Mouse (Mus musculus): ENCODE data around the gene Dtnbp1. TPM values are rescaled to one million over a fixed set of nuclear protein-coding genes. Genes with fewer than 3 reads are reported as not detected.

Dtnbp1 gene
- polyA plus RNA-seq, 1 experiment, result 97.8 TPM

- TF ChIP-seq MYOG (IDR thresholded peaks at IDR 0.05; ENCODE audit: control insufficient read depth, extremely low read depth, insufficient read length), result no peak
- TF ChIP-seq CTCF (IDR thresholded peaks at IDR 0.05; ENCODE audit: control insufficient read depth, insufficient read depth, insufficient read length), result no peak
- peaks cover 76% of the 10 kb centered on the region for H3K36me3 ChIP-seq (ENCODE audit: control insufficient read depth, insufficient read depth)
- no peak overlapping the region for H3ac ChIP-seq (ENCODE audit: control insufficient read depth, insufficient read length, low read depth)
- H3K79me3 ChIP-seq (ENCODE audit: low read depth), result no peaks in the 10 kb centered on the region
- no peak overlapping the region for H3K4me3 ChIP-seq (ENCODE audit: insufficient read depth, poor library complexity, severe bottlenecking)
- no peaks in the 10 kb centered on the region for H3K27me3 ChIP-seq (ENCODE audit: control insufficient read depth, insufficient read depth, insufficient read length)
- H3K79me2 ChIP-seq (ENCODE audit: control insufficient read depth, insufficient read depth), result no peaks in the 10 kb centered on the region
These were observed 80.9 kb downstream of the Dtnbp1 start for GRCm38 (mm10) chr13:44921095-44921494.

- peaks cover 71% of the 10 kb centered on the region for H3K36me3 ChIP-seq (ENCODE audit: control insufficient read depth, insufficient read depth)
- H3ac ChIP-seq (ENCODE audit: control insufficient read depth, insufficient read length, low read depth), result no peak overlapping the region
- TF ChIP-seq CTCF (IDR thresholded peaks at IDR 0.05; ENCODE audit: control insufficient read depth, insufficient read depth, insufficient read length) (no peak), MAX (IDR thresholded peaks at IDR 0.05) (no peak), FOSL1 (IDR thresholded peaks at IDR 0.05; ENCODE audit: insufficient read depth, low read length, poor library complexity, severe bottlenecking) (no peak), MYOG (IDR thresholded peaks at IDR 0.05; ENCODE audit: control insufficient read depth, extremely low read depth, insufficient read length) (no peak), MYOD1 (IDR thresholded peaks at IDR 0.05; ENCODE audit: control insufficient read depth, insufficient read length, low read depth) (no peak), USF1 (IDR thresholded peaks at IDR 0.05; ENCODE audit: low read depth) (no peak), CEBPB (IDR thresholded peaks at IDR 0.05; ENCODE audit: low read depth) (no peak)
- no peaks in the 10 kb centered on the region for H3K79me2 ChIP-seq (ENCODE audit: control insufficient read depth, insufficient read depth)
- H3K4me3 ChIP-seq (ENCODE audit: insufficient read depth, poor library complexity, severe bottlenecking), result no peak overlapping the region
- no peaks in the 10 kb centered on the region for H3K79me3 ChIP-seq (ENCODE audit: low read depth)
- H3K27me3 ChIP-seq (ENCODE audit: control insufficient read depth, insufficient read depth, insufficient read length), result no peaks in the 10 kb centered on the region
These were observed 83.7 kb downstream of the Dtnbp1 start for GRCm38 (mm10) chr13:44918269-44918668.

- peaks cover 65% of the 10 kb centered on the region for H3K36me3 ChIP-seq (ENCODE audit: control insufficient read depth, insufficient read depth)
- TF ChIP-seq FOSL1 (IDR thresholded peaks at IDR 0.05; ENCODE audit: insufficient read depth, low read length, poor library complexity, severe bottlenecking) (no peak), MYOD1 (IDR thresholded peaks at IDR 0.05; ENCODE audit: control insufficient read depth, insufficient read length, low read depth) (no peak), USF1 (IDR thresholded peaks at IDR 0.05; ENCODE audit: low read depth) (no peak), MAX (IDR thresholded peaks at IDR 0.05) (no peak), CEBPB (IDR thresholded peaks at IDR 0.05; ENCODE audit: low read depth) (no peak), CTCF (IDR thresholded peaks at IDR 0.05; ENCODE audit: control insufficient read depth, insufficient read depth, insufficient read length) (no peak)
These were observed 84.7 kb downstream of the Dtnbp1 start for GRCm38 (mm10) chr13:44917202-44917601.

GRCm38 (mm10) chr13:44915945-44916344, 86.0 kb downstream of the Dtnbp1 start:
- H3K79me3 ChIP-seq (ENCODE audit: low read depth), result no peaks in the 10 kb centered on the region
- no peaks in the 10 kb centered on the region for H3K27me3 ChIP-seq (ENCODE audit: control insufficient read depth, insufficient read depth, insufficient read length)
- H3K4me3 ChIP-seq (ENCODE audit: insufficient read depth, poor library complexity, severe bottlenecking), result no peak overlapping the region
- no peak overlapping the region for H3ac ChIP-seq (ENCODE audit: control insufficient read depth, insufficient read length, low read depth)
- no peaks in the 10 kb centered on the region for H3K79me2 ChIP-seq (ENCODE audit: control insufficient read depth, insufficient read depth)
- TF ChIP-seq MYOG (IDR thresholded peaks at IDR 0.05; ENCODE audit: control insufficient read depth, extremely low read depth, insufficient read length), result no peak
- no peak for TF ChIP-seq MYOD1 (IDR thresholded peaks at IDR 0.05; ENCODE audit: control insufficient read depth, insufficient read length, low read depth)
- no peak for TF ChIP-seq CTCF (IDR thresholded peaks at IDR 0.05; ENCODE audit: control insufficient read depth, insufficient read depth, insufficient read length)
- TF ChIP-seq MAX (IDR thresholded peaks at IDR 0.05), result no peak
- no peak for TF ChIP-seq CEBPB (IDR thresholded peaks at IDR 0.05; ENCODE audit: low read depth)
- TF ChIP-seq FOSL1 (IDR thresholded peaks at IDR 0.05; ENCODE audit: insufficient read depth, low read length, poor library complexity, severe bottlenecking), result no peak
- TF ChIP-seq USF1 (IDR thresholded peaks at IDR 0.05; ENCODE audit: low read depth), result no peak
- H3K36me3 ChIP-seq (ENCODE audit: control insufficient read depth, insufficient read depth), result peaks cover 52% of the 10 kb centered on the region

More at GRCm38 (mm10) chr13:44917202-44917601, 84.7 kb downstream of the Dtnbp1 start:
- no peaks in the 10 kb centered on the region for H3K79me3 ChIP-seq (ENCODE audit: low read depth)
- H3K4me3 ChIP-seq (ENCODE audit: insufficient read depth, poor library complexity, severe bottlenecking), result no peak overlapping the region
- H3K79me2 ChIP-seq (ENCODE audit: control insufficient read depth, insufficient read depth), result no peaks in the 10 kb centered on the region
- H3K27me3 ChIP-seq (ENCODE audit: control insufficient read depth, insufficient read depth, insufficient read length), result no peaks in the 10 kb centered on the region
- no peak overlapping the region for H3ac ChIP-seq (ENCODE audit: control insufficient read depth, insufficient read length, low read depth)

GRCm38 (mm10) chr13:44915382-44915781, 86.6 kb downstream of the Dtnbp1 start:
- no peak for TF ChIP-seq USF1 (IDR thresholded peaks at IDR 0.05; ENCODE audit: low read depth)
- no peak for TF ChIP-seq CEBPB (IDR thresholded peaks at IDR 0.05; ENCODE audit: low read depth)
- peaks cover 47% of the 10 kb centered on the region for H3K36me3 ChIP-seq (ENCODE audit: control insufficient read depth, insufficient read depth)
- no peaks in the 10 kb centered on the region for H3K27me3 ChIP-seq (ENCODE audit: control insufficient read depth, insufficient read depth, insufficient read length)
- no peaks in the 10 kb centered on the region for H3K79me2 ChIP-seq (ENCODE audit: control insufficient read depth, insufficient read depth)
- no peak overlapping the region for H3ac ChIP-seq (ENCODE audit: control insufficient read depth, insufficient read length, low read depth)
- H3K4me3 ChIP-seq (ENCODE audit: insufficient read depth, poor library complexity, severe bottlenecking), result no peak overlapping the region
- H3K79me3 ChIP-seq (ENCODE audit: low read depth), result no peaks in the 10 kb centered on the region

- no peak overlapping the region for H3K4me3 ChIP-seq (ENCODE audit: insufficient read depth, poor library complexity, severe bottlenecking)
- H3K27me3 ChIP-seq (ENCODE audit: control insufficient read depth, insufficient read depth, insufficient read length), result no peaks in the 10 kb centered on the region
- TF ChIP-seq CEBPB (IDR thresholded peaks at IDR 0.05; ENCODE audit: low read depth), result no peak
- TF ChIP-seq FOSL1 (IDR thresholded peaks at IDR 0.05; ENCODE audit: insufficient read depth, low read length, poor library complexity, severe bottlenecking), result no peak
- no peak for TF ChIP-seq CTCF (IDR thresholded peaks at IDR 0.05; ENCODE audit: control insufficient read depth, insufficient read depth, insufficient read length)
- no peak for TF ChIP-seq USF1 (IDR thresholded peaks at IDR 0.05; ENCODE audit: low read depth)
- TF ChIP-seq MAX (IDR thresholded peaks at IDR 0.05), result no peak
- TF ChIP-seq MYOD1 (IDR thresholded peaks at IDR 0.05; ENCODE audit: control insufficient read depth, insufficient read length, low read depth), result no peak
- TF ChIP-seq MYOG (IDR thresholded peaks at IDR 0.05; ENCODE audit: control insufficient read depth, extremely low read depth, insufficient read length), result no peak
- peaks cover 42% of the 10 kb centered on the region for H3K36me3 ChIP-seq (ENCODE audit: control insufficient read depth, insufficient read depth)
- H3K79me2 ChIP-seq (ENCODE audit: control insufficient read depth, insufficient read depth), result no peaks in the 10 kb centered on the region
- no peak overlapping the region for H3ac ChIP-seq (ENCODE audit: control insufficient read depth, insufficient read length, low read depth)
- no peaks in the 10 kb centered on the region for H3K79me3 ChIP-seq (ENCODE audit: low read depth)
These were observed 88.4 kb downstream of the Dtnbp1 start for GRCm38 (mm10) chr13:44913560-44913959.

Measured in C2C12 (cell line).